Mouse (Mus musculus): ENCODE results near the gene Nphp3.

Gene Nphp3

DNA sequence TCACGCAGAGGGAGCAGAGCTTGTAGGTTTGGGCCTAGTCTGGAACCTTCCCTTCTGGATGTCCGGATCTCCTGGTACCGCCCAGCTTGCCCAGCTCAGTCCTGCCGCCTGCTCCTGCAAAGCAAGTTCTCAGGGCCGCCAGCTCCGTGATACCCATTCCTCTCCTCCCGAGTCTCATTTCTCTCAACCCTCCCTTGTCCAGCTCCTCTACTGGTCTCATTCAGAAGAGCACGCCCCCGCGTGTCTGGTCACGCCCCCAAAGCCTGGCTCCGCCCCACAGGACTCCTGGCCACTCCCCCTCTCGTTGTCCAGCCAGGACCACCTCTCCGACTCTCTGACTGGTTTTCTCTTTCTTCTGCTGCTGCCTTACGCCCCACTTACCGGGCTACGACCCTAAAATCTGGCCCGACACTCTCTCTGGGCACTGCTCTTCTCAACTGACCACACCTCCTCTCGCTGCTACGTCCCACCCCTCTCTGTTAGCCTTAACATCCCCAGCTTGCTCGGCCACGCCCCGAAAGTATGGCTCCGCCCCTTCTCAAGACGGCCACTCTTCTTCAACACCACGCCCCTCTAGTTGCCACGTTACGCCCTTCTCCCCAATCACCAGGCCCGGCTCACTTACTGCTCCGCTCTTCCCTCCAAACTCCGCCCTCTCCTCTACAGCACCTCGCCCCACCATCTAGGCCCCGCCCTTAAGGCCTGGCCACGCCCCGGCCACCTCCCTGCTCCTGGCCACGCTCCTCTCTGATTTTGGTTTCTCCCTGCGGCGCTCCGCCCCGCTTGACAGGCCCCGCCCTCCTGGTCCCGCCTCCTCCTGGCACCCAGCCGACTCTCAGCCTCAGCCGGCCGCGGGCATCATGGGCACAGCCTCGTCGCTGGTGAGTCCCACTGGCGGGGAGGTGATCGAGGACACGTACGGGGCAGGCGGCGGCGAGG lies at the start of gene Nphp3:
TSS of gene Nphp3 (plus strand) at position 624 of the 939 bp plus-strand sequence.
- peak; percentile 99 for DNase-seq

DNA sequence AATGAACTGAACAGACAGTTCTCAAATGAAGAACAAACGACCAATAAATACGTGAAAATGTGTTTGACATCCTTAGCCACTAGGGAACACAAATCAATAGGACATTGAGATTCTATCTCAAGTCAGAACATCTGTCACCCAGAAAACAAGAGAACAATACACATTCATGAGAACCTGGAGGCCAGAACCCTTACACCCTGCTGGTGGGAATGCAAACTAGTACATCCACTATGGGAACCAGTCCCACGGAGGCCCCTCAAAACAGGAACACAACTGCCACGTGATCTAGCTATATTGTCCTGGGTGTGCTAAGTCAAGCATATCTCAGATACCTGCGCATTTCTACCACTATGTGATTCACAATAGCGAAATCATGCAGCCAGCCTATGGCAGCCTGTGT lies 43.6 kb upstream of the Nphp3 start:
- DNase-seq = no peak

GRCm38 (mm10) chr9:103959989-103960388 lies 42.4 kb upstream of the Nphp3 start:
- DNase-seq = no peak

DNA sequence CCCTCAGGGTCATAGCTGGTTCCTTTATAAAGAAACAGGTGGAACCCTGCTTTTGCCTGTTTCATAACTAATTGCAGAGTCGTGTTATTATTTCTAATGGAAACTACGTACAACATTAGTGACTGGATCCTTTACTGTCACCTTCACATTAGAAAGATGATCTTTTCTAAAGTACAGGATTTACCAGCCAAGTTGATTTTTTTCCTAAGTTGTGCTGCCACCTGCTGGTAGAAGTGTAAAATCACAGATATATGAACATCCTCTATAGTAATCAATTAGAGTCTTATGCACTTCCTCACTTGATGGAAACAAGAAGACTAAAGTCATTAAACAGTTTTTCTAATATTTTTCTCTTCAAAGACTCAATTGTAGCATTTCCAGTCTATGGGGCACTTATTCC lies 5.8 kb upstream of the Nphp3 start:
- DNase-seq = peak; percentile 75

GRCm38 (mm10) chr9:104000601-104001000 lies 1.7 kb upstream of the Nphp3 start:
- no peak for DNase-seq

GRCm38 (mm10) chr9:104002913-104003330 lies 578 bp downstream of the Nphp3 start:
- no peak for DNase-seq

DNA sequence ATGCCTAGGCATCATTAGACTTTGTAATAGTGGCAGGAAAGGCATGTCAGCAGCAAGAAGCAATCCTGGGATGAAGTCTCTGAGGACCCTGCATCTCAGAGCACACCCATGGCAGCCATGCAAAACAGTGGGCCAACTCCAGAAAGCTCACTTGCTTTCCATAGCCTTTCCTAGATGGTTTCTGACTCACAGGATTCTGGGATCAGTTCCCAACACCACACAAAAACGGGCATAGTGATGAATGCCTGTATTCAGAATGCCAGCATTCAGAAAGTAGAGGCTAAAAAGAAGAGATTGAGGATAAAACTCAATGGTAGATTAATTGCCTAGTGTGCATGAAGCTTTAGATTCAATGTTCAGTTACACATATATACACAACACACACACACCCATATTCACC lies 12.2 kb downstream of the Nphp3 start:
- DNase-seq = no peak

DNA sequence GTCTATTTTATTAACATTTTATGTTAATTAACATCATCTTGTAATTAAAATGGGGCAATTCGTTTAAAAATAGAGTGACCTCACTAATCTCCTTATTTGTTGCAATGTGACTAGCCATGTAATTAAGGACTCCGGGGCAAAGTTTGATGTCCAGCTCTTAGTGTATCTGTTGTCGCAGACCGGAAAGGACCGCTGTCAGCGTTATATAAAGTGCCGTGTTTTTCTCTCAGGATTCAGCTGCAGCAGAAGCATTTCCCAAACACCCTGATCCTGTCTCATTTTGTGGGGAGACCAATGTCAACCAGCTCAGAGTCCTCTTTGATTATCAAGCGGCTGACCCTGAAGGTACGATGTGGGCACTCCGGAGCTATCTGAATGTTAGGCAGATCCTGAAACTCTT lies 18.7 kb downstream of the Nphp3 start:
- DNase-seq = no peak

DNA sequence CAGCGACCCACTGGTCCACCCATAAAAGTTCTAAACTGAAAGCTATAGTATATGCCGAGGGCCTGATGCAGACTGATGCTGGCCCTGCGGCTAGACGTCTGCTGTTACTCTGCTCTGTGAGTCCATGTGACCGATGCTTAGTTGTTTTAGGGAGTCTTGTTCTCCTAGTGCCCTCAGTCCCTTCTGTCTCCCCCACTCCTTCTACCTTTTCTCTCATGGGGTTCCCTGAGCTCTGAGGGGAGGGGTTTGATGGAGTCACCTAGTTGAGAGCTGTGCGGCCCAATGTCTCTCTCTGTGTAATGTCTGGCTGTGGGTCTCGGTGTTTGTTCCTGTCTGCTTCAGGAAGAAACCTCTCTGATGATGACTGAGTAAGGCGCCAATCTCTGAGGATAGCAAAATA lies 24.8 kb downstream of the Nphp3 start:
- no peak for DNase-seq

DNA sequence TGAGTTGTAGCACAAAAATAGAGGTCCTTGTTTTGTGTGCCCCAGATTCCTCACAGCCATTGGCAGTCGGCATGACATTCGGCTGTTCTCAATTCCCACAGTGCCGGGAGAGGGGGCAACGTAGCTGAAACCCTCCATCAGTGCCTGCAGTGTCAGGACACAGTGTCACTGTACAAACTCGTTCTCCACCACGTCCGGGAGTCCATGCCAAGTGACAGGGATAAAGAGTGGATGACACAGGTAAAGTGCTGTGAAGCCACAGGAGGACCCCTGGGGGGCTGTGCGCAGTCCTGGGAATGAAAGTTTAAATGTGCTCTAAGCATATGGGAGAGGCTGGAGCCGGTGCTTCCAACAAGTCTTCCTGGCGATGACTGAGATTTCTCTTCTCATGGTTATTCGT lies 27.5 kb downstream of the Nphp3 start:
- no peak for DNase-seq

- DNase-seq = no peak
Measured at GRCm38 (mm10) chr9:104034231-104034630, 31.9 kb downstream of the Nphp3 start.

GRCm38 (mm10) chr9:104034718-104035117 lies 32.4 kb downstream of the Nphp3 start:
- DNase-seq = no peak

- peak; percentile 83 for DNase-seq
Measured at GRCm38 (mm10) chr9:104035261-104036015, 33.1 kb downstream of the Nphp3 start.

DNA sequence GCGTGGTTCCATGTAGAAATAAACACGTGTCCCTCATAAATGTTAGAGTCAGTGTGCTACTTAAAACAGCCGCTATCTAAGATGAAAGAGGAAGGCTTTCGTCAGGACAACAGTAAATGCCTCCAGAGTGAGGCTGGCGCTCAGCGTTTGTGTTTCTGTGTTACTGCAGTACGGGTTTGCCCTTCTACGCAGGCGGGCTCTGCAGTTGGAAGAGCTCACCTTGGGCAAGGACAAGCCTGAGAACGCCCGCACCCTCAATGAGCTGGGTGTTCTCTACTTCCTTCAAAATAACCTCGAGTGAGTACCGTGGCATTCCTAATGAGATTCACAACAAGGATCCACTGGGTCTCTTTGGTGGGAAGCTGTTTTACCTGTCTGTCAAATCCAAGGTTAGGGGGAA lies 35.9 kb downstream of the Nphp3 start:
- DNase-seq = no peak

DNA sequence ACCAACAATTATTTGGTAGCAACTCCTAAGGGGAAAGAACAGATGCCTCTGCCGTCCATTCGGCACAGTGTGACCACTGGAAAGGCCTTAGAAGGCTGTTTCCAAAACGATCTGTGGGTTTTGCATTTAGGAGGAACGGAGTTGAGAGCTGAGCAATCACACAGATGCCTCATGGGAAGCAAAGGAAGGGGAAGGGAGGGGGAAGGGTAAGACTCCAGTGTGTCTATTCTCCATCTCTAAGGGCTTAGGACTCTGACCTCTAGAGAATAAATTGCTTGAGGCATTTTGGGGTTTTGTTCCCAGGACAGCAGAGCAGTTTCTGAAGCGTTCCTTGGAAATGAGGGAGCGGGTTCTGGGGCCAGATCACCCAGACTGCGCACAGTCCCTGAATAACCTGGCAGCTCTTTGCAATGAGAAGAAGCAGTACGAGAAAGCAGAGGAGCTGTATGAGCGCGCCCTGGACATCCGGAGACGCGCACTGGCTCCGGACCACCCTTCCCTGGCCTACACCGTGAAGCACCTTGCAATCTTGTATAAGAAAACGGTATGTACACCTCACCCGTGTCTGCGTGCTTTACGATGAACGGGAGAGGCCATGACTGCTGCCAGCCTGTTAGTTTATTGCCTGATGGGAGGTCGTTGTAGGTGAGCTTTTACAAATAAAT lies 36.8 kb downstream of the Nphp3 start:
- DNase-seq = no peak

DNA sequence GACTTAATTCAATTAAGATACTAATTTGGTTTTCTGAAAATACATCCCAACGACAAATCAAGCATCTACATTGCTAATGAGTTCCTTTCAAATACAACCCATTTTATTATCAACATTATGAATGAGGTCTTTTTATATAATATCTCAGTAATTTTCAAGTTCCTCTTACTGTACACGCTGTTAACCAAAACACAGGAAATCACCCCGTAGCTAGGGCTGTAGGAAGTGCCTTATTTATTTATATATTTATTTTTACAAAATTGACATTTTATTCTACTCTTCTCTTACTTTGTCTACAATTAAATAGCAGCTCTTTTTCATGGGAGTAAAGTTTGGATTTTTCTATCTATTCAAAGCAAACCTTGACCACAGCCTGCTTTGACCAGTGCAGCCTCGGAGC lies 37.4 kb downstream of the Nphp3 start:
- no peak for DNase-seq

DNA sequence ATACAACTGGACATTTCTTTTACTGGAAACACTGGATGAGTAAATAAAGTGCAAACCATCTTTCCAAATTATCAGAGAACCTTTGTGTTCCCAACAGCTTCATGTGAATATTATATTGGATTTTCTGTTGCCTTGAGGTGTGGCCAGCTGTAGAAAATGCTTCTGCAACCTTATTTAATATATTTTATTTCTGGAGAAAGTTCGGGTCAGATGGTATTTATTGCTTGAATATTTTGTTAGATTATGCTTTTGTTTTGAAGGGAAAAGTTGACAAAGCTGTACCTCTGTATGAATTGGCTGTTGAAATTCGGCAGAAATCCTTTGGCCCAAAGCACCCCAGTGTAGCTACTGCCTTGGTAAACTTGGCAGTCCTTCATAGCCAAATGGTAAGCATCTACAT lies 38.0 kb downstream of the Nphp3 start, which contains the start of gene Gm28305:
TSS of gene Gm28305 (plus strand) at position 301 of the 400 bp plus-strand sequence.
- DNase-seq = no peak

DNA sequence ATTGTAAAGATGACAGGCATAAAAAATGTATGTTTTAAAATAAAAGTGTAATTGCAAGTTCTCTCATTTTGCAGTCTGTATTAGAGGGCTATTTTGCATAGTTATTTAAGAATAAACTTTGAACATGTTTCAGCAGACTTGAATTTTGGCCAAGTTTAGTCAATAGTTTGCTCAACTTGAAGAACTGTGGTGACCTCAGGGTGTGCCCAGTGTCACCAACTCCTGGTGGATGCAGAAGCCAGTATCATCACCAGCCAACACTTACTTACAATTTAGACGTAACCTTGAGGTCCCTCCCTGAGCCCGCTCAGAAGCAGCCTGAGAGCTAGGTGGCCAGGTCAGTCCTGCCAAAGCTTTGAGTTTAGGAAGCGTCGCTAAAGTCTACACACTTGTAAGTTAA lies 41.3 kb downstream of the Nphp3 start:
- no peak for DNase-seq

DNA sequence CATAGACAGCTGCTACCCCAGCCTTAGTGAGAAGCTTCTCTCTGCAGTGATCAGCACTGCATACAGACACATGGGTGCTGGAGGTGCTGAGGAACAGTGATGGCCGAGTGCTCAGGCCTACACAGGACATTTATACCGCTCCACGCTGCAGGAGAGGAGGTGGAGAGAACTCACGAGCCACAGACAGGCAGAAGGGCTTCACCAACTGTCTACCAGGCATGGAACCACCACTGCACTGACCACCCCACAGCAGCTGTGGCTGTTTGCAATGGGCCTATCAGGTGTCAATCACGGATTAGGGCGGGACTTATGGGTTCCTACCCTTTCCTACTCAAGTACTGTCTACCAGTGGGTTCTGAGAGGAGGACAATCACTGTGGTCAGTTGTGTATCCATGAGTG lies 48.7 kb downstream of the Nphp3 start:
- DNase-seq = no peak

DNA sequence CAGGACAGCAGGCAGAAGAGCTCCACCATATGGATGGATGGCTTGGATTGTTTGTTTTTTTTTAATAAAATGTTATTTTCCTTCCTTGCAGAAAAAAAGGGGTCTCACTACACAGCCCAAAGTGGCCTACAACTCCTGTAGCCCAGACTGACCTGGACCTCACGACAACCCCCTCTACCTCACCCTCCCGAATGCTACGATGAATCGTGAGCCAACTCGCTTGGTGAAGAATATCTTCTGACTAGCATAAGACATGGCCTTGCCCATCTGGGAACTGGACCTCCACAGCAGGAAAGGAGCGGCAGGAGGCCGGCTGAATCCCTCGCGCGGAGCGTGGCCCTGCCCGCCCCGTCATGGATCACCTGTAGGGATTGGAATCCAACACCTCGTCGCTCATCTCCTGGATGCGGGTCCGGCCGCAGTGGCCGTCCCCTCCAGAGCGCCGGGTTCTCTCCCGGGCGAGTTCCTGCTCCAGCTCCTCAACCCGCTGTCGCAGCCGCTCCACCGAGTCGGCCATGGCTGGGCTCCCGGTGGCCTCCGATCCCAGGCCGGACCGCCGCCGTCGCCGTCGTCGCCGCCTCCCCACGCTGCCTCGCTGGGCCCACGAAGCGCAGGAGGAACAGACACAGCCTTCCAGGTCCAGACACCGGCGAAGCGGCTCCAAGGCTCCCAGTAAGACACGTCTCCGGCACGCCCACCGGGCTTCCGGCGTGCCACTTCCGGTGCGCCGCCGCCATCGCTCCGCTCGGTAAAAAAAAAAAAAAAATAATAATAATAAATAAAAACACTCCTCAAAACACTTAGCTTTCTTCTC lies 60.3 kb downstream of the Nphp3 start, which contains the start of gene Uba5:
TSS of gene Uba5 (minus strand) at position 705 of the 814 bp plus-strand sequence.
- no peak for DNase-seq

GRCm38 (mm10) chr9:104063244-104063961 lies 61.1 kb downstream of the Nphp3 start, which contains the start of gene Acad11:
Gene Acad11, plus strand, starts transcription at chr9:104063377.
- peak; percentile 95 for DNase-seq

GRCm38 (mm10) chr9:104064571-104064970 lies 62.2 kb downstream of the Nphp3 start:
- DNase-seq = no peak
